Mouse (Mus musculus): ENCODE measurements around the gene Mthfsd.

DNA sequence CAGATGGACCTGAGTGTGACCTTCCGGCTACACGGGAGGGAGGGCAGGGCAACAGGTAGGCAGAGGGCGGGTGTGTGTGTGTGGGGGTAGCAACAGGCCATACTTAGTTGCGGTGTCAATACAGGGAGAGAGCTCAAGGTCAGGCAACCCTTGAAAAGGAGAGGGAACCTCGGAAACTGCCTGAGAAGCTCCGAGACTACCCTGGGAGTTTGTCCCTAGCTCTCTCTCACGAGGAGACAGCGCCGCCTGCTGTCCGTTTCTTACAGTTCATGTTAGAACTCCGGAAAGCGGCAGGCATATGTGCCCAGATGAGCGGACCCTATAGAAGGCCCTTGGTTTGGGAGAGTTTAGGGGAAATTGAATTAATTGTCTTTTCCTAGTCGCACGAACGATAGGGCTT, 15.6 kb downstream of the Mthfsd start:
- peak; percentile 80; the same call in 1 of the 2 replicates for TF ChIP-seq CTCF (IDR thresholded peaks at IDR 0.05; ENCODE audit: insufficient read depth, low read depth, low read length)
- no peak for TF ChIP-seq POLR2A (IDR thresholded peaks at IDR 0.05; ENCODE audit: insufficient read depth, low read depth, low read length)
